Mouse (Mus musculus) brain, adult 2 months (tissue): ENCODE results near the gene Cdip1.

Experiments
- DNase-seq: peaks from one replicate; pipeline ENCODE4 v3.0.0; 2011; ENCODE audit warnings: low read depth, low spot score

The Cdip1 gene

GRCm38 (mm10) chr16:4718753-4719518 is 71.2 kb downstream of the Cdip1 start, which contains the start of gene Nmral1:
Nmral1 (minus strand) TSS chr16:4719356.
- DNase-seq = peak; percentile 92

GRCm38 (mm10) chr16:4717866-4718265 is 72.2 kb downstream of the Cdip1 start:
- no peak for DNase-seq

- DNase-seq = peak; percentile 73
Observed at GRCm38 (mm10) chr16:4713861-4714710, 76.0 kb downstream of the Cdip1 start.

- peak; percentile 81 for DNase-seq
Observed at GRCm38 (mm10) chr16:4711173-4711572, 78.9 kb downstream of the Cdip1 start.

GRCm38 (mm10) chr16:4705541-4705940 is 84.6 kb downstream of the Cdip1 start:
- DNase-seq = no peak

GRCm38 (mm10) chr16:4702646-4703045 is 87.4 kb downstream of the Cdip1 start:
- no peak for DNase-seq

GRCm38 (mm10) chr16:4701211-4701610 is 88.9 kb downstream of the Cdip1 start:
- no peak for DNase-seq
